Mouse (Mus musculus) hindbrain, embryonic 12.5 days (tissue): Measurements from ENCODE around the gene Olfr10. TPM values are rescaled to one million over a fixed set of nuclear protein-coding genes. Genes with fewer than 3 reads are reported as not detected.
A peak's percentile ranks its signal among the peaks of the same experiment; 100 is the strongest.
"Not testable (repeated sequence)": the region's sequence is repeated elsewhere in the genome, so short reads cannot be mapped to it uniquely, and the experiment has no call there.

Experiments
- ATAC-seq: fragments of 200-750 bp; cut with Nextera tagmentation; 2 replicates; pipeline ENCODE4 v1.8.0; 2017; ENCODE audit warnings: moderate TSS enrichment; ENCODE audit not compliant: low FRiP score
- H3K27ac ChIP-seq: fragments of 300-500 bp; sonication (generic); 2 replicates; pipeline ENCODE4 v1.5.1; 2016; ENCODE audit warnings: mild to moderate bottlenecking
- H3K27me3 ChIP-seq: fragments of 300-500 bp; sonication (generic); 2 replicates; pipeline ENCODE4 v1.6.1; 2016; ENCODE audit warnings: mild to moderate bottlenecking
- H3K36me3 ChIP-seq: fragments of 300-500 bp; sonication (generic); 2 replicates; pipeline ENCODE4 v1.6.1; 2016; ENCODE audit warnings: mild to moderate bottlenecking
- H3K4me1 ChIP-seq: fragments of 300-500 bp; sonication (generic); 2 replicates; pipeline ENCODE4 v1.6.1; 2016
- H3K4me2 ChIP-seq: fragments of 300-500 bp; sonication (generic); replicated peaks from 2 replicates; pipeline ENCODE4 v1.6.1; 2016; ENCODE audit warnings: mild to moderate bottlenecking
- H3K4me3 ChIP-seq: fragments of 300-500 bp; sonication (generic); 2 replicates; pipeline ENCODE4 v1.5.1; 2016; ENCODE audit warnings: mild to moderate bottlenecking
- H3K9ac ChIP-seq: fragments of 300-500 bp; sonication (generic); 2 replicates; pipeline ENCODE4 v1.6.1; 2016; ENCODE audit warnings: mild to moderate bottlenecking, moderate library complexity
- H3K9me3 ChIP-seq: fragments of 300-500 bp; sonication (generic); replicated peaks from 2 replicates; pipeline ENCODE4 v1.6.1; 2016; ENCODE audit warnings: mild to moderate bottlenecking
- WGBS: fragments of 180-500 bp; shearing (Covaris S2); methylation state at CpG from one replicate; pipeline ENCODE4 v1.1.7; 2016; 5-methylcytosine and 5-hydroxymethylcytosine counted together
- polyA plus RNA-seq: library from polyadenylated mRNA; unstranded; fragments of >200 nt; fragmentation: Nextera tagmentation; extraction: Ambion mirVana; gene quantifications from 2 replicates; pipeline ENCODE4 v1.2.1, GENCODE M21; 2016

Olfr10 gene
- polyA plus RNA-seq, 1 experiment from 2014 or later, result not detected

- Histone ChIP-seq H3K36me3 (no peaks in the 10 kb centered on the region), H3K9me3 (no peaks in the 10 kb centered on the region), H3K4me1 (peaks cover 6% of the 10 kb centered on the region), H3K27ac (no peak overlapping the region), H3K9ac (no peak overlapping the region), H3K4me3 (no peak overlapping the region), H3K4me2 (no peak overlapping the region), H3K27me3 (no peaks in the 10 kb centered on the region)
- 93% methylated on average over 9 of the region's 9 CpGs for WGBS
- no peak for ATAC-seq
Measured at GRCm38 (mm10) chr11:49269761-49270160, 34.8 kb upstream of the Olfr10 start.

GRCm38 (mm10) chr11:49270368-49270767, 34.2 kb upstream of the Olfr10 start:
- no peaks in the 10 kb centered on the region for H3K9me3 ChIP-seq
- no peak overlapping the region for H3K4me2 ChIP-seq
- H3K27me3 ChIP-seq, result no peaks in the 10 kb centered on the region
- H3K36me3 ChIP-seq, result no peaks in the 10 kb centered on the region
- H3K27ac ChIP-seq, result no peak overlapping the region
- no peak for ATAC-seq
- WGBS, result 91% methylated on average over 4 of the region's 4 CpGs
- H3K4me3 ChIP-seq, result no peak overlapping the region
- H3K4me1 ChIP-seq, result peaks cover 6% of the 10 kb centered on the region
- no peak overlapping the region for H3K9ac ChIP-seq

- ATAC-seq, result 0 out of 2 replicates have a peak, but pooled peaks have one; percentile 8
- 31% methylated on average over 7 of the region's 7 CpGs for WGBS
- Histone ChIP-seq H3K4me1 (peaks cover 6% of the 10 kb centered on the region), H3K9ac (no peak overlapping the region), H3K27me3 (no peaks in the 10 kb centered on the region), H3K36me3 (no peaks in the 10 kb centered on the region), H3K4me2 (no peak overlapping the region), H3K27ac (no peak overlapping the region), H3K4me3 (no peak overlapping the region), H3K9me3 (no peaks in the 10 kb centered on the region)
Measured at GRCm38 (mm10) chr11:49271334-49271733, 33.2 kb upstream of the Olfr10 start.

DNA sequence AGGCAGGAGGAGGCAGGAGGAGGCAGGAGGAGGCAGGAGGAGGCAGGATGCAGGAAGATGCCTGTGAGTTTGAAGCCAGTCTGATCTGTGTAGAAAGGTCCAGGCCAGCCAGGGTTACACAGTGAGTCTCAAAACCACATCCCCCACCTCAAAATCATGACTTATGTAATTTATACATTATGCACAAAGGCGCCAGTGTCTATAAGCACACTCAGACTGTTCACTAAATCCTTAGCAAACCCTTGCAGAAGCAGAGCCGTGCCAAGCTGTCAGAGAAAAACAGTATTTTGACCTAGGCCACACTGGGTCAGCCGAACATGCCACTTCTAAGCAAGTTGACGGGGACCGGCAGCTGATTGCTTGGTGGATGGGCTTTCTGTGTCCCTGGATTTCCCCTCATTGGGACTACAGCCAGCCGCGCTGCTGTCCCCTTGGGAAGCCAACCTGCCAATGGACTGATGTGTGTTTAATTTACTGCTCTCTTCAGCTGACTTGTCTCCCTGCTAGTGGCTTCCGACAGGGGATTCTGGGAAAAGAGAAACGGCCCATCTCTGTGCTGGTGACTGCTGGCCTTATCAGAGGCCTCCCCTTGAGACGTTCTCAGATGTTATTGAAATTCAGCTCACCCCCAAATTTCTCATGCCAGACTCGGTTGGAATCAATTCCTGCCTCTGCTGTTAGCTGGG, 30.6 kb upstream of the Olfr10 start:
- no peaks in the 10 kb centered on the region for H3K27me3 ChIP-seq
- H3K4me2 ChIP-seq, result no peak overlapping the region
- ATAC-seq, result peak; percentile 77
- no peaks in the 10 kb centered on the region for H3K9me3 ChIP-seq
- H3K4me1 ChIP-seq, result peaks cover 6% of the 10 kb centered on the region
- H3K36me3 ChIP-seq, result no peaks in the 10 kb centered on the region
- H3K9ac ChIP-seq, result no peak overlapping the region
- H3K27ac ChIP-seq, result peak overlapping the region; percentile 35; the same call in 1 of the 2 replicates
- no peak overlapping the region for H3K4me3 ChIP-seq
- WGBS, result 61% methylated on average over 11 of the region's 11 CpGs

GRCm38 (mm10) chr11:49278222-49278621, 26.3 kb upstream of the Olfr10 start, which contains the start of gene Olfr1393:
Gene Olfr1393, plus strand, starts transcription at chr11:49278304.
- Histone ChIP-seq H3K27me3 (no peaks in the 10 kb centered on the region), H3K9ac (no peak within 1 kb of the TSS), H3K4me1 (peaks cover 6% of the 10 kb centered on the region), H3K36me3 (no peaks in the 10 kb centered on the region), H3K4me3 (no peak within 1 kb of the TSS), H3K4me2 (no peak within 1 kb of the TSS), H3K9me3 (no peaks in the 10 kb centered on the region), H3K27ac (no peak within 1 kb of the TSS)
- ATAC-seq, result no peak
- WGBS, result 91% methylated on average over 3 of the region's 3 CpGs

DNA sequence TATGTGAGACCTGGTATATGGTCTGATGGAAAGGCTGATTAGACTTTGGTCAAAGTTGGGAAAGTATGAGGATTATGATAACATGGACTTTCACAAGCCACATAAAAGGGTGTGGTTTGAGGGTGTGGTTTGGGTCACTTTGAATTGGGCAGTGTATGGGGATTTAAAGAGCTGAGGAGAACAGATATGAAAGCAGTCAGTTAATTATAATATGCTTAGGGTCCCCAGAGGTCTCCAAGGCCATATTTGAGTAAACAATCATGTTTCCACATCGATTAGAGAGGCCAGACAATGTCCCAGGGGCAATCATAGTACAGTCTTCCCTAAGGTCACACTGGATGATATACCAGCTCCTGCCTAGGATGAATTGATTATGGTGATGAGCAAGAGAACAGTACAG, 19.6 kb upstream of the Olfr10 start, which contains the start of gene Olfr1392:
TSS of gene Olfr1392 (plus strand) at position 301 of the 400 bp plus-strand sequence.
- H3K9me3 ChIP-seq, H3K36me3 ChIP-seq, ATAC-seq, H3K4me3 ChIP-seq, H3K27me3 ChIP-seq, H3K4me2 ChIP-seq, H3K4me1 ChIP-seq, H3K27ac ChIP-seq, H3K9ac ChIP-seq: not testable (repeated sequence)
- 69% methylated on average over 1 of the region's 1 CpGs for WGBS

DNA sequence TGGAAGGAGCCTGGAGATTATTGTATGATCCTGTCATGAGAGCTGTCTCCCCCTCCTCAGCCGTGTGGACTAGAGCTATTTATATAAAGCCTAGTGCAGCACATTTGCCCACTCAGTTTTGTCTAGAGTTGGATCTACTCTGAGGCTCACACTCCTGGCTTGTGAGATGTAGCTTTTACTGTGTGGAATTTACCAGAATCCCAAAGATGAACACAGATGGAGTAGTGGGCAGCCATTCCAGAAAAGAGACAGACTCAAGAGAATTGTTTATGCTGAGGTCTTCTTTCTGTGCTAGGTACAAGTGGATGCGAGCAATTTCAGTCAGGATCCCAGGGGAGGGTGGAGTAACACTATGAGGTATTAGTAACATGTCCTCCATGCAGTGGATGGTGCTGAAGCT, 17.3 kb upstream of the Olfr10 start:
- H3K9me3 ChIP-seq, result no peaks in the 10 kb centered on the region
- H3K4me1 ChIP-seq, result no peaks in the 10 kb centered on the region
- H3K27me3 ChIP-seq, result no peaks in the 10 kb centered on the region
- H3K9ac ChIP-seq, result no peak overlapping the region
- WGBS, result 89% methylated on average over 2 of the region's 2 CpGs
- ATAC-seq, result no peak
- H3K36me3 ChIP-seq, result no peaks in the 10 kb centered on the region
- no peak overlapping the region for H3K4me3 ChIP-seq
- H3K27ac ChIP-seq, result no peak overlapping the region
- no peak overlapping the region for H3K4me2 ChIP-seq

DNA sequence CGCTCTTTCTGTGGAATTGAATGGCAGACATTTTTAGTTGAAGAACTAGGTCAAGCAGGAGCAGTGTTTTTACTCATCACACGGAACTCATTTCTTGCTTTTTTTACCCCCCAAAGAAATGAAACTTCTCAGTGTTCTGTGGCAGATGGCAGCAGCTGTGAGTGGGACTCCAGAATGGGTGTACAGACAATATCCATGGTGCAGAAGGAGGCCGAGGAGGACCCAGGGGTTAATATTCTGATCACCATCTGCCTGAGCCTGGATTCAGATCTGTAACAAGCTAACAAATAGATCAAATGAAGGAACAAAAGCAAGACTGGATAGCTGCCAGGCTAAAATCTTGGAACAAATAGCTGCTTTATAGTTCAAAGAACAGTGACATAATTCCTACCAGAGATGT, 11.8 kb upstream of the Olfr10 start:
- Histone ChIP-seq H3K9ac (no peak overlapping the region), H3K4me1 (no peaks in the 10 kb centered on the region), H3K27me3 (no peaks in the 10 kb centered on the region), H3K4me3 (no peak overlapping the region), H3K9me3 (no peaks in the 10 kb centered on the region), H3K4me2 (no peak overlapping the region), H3K27ac (no peak overlapping the region), H3K36me3 (no peaks in the 10 kb centered on the region)
- ATAC-seq, result no peak
- 69% methylated on average over 3 of the region's 3 CpGs for WGBS

GRCm38 (mm10) chr11:49308547-49308946, 4.0 kb downstream of the Olfr10 start:
- WGBS, result 81% methylated on average over 5 of the region's 5 CpGs
- H3K27me3 ChIP-seq, result not testable (repeated sequence)

GRCm38 (mm10) chr11:49322442-49322841, 17.9 kb downstream of the Olfr10 start, which contains the start of gene Olfr1391:
Gene Olfr1391, plus strand, starts transcription at chr11:49322742.
- Histone ChIP-seq H3K4me1 (no peaks in the 10 kb centered on the region), H3K27ac (no peak within 1 kb of the TSS), H3K9me3 (no peaks in the 10 kb centered on the region), H3K4me3 (no peak within 1 kb of the TSS), H3K9ac (no peak within 1 kb of the TSS), H3K27me3 (no peaks in the 10 kb centered on the region), H3K4me2 (no peak within 1 kb of the TSS), H3K36me3 (no peaks in the 10 kb centered on the region)
- no peak for ATAC-seq
- 85% methylated on average over 2 of the region's 2 CpGs for WGBS

More at GRCm38 (mm10) chr11:49308547-49308946, 4.0 kb downstream of the Olfr10 start:
- H3K27ac ChIP-seq, H3K36me3 ChIP-seq, H3K9me3 ChIP-seq, ATAC-seq, H3K4me1 ChIP-seq, H3K4me2 ChIP-seq, H3K9ac ChIP-seq, H3K4me3 ChIP-seq: not testable (repeated sequence)

- Histone ChIP-seq H3K4me3 (no peak overlapping the region), H3K36me3 (no peaks in the 10 kb centered on the region), H3K4me1 (no peaks in the 10 kb centered on the region), H3K27ac (no peak overlapping the region), H3K27me3 (no peaks in the 10 kb centered on the region), H3K9ac (no peak overlapping the region), H3K9me3 (no peaks in the 10 kb centered on the region), H3K4me2 (no peak overlapping the region)
- 86% methylated on average over 3 of the region's 3 CpGs for WGBS
- ATAC-seq, result no peak
Measured at GRCm38 (mm10) chr11:49326726-49327125, 22.2 kb downstream of the Olfr10 start.

GRCm38 (mm10) chr11:49329686-49330085, 25.1 kb downstream of the Olfr10 start:
- Histone ChIP-seq H3K4me3 (no peak overlapping the region), H3K9me3 (no peaks in the 10 kb centered on the region), H3K27ac (no peak overlapping the region), H3K36me3 (no peaks in the 10 kb centered on the region), H3K4me1 (no peaks in the 10 kb centered on the region), H3K9ac (no peak overlapping the region), H3K4me2 (no peak overlapping the region), H3K27me3 (no peaks in the 10 kb centered on the region)
- no peak for ATAC-seq
- WGBS, result 84% methylated on average over 1 of the region's 1 CpGs

- no peak within 1 kb of the TSS for H3K27ac ChIP-seq
- ATAC-seq, result no peak
- no peak within 1 kb of the TSS for H3K9ac ChIP-seq
- no peaks in the 10 kb centered on the region for H3K4me1 ChIP-seq
- H3K27me3 ChIP-seq, result no peaks in the 10 kb centered on the region
- H3K4me3 ChIP-seq, result no peak within 1 kb of the TSS
- WGBS, result 84% methylated on average over 1 of the region's 1 CpGs
- no peaks in the 10 kb centered on the region for H3K9me3 ChIP-seq
- H3K36me3 ChIP-seq, result no peaks in the 10 kb centered on the region
- no peak within 1 kb of the TSS for H3K4me2 ChIP-seq
Measured at GRCm38 (mm10) chr11:49334888-49335287, 30.3 kb downstream of the Olfr10 start, which contains the start of gene Olfr1390. Gene Olfr1390, plus strand, starts transcription at chr11:49335188.
